Mouse (Mus musculus): ENCODE measurements at regions not wholly inside any gene's neighbourhood (a gene's known extent, or its start where the extent isn't known, plus 50 kb on each side); places are given as distances from the start of the nearest gene placed in this dataset.

GRCm38 (mm10) chr12:45929001-45929759 lies 854.7 kb upstream of the Stxbp6 start:
- peak in 1 of 2 experiments; percentile 8 for DNase-seq (ENCODE audit: low spot score in 2 of 2)
